Mouse (Mus musculus): ENCODE measurements around the gene Sh3rf1. TPM values are rescaled to one million over a fixed set of nuclear protein-coding genes. Genes with fewer than 3 reads are reported as not detected.

Gene Sh3rf1
- polyA plus RNA-seq, 1 experiment from 2014 or later: 7.8 TPM

DNA sequence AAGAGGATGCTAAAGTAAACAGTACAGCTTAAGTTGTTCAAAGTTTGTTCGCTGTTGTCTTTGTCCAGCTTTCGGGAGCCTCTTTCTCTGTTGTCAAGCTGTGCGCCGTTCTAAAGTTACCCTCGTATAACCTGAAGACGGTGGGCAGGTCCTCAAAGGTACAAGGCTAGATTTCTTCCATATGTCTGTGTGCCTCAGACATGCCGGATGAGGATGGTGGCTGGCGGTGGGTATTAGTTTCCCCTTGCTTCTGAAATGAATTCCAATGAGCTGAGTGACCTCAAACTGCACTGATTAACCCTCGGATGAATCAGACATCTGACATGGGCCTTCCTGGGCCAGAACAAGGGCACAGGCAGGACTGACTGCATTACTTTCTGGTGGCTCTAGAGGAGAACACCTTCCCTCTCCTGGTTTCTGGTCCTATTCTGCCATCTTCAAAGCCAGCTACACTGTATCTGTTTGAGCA, 86.8 kb downstream of the Sh3rf1 start:
- 34% methylated on average over 9 of the region's 9 CpGs for WGBS
- H3K9me3 ChIP-seq (replicated peaks): no peaks in the 10 kb centered on the region
- no peak for DNase-seq (ENCODE audit: low spot score)
- H3K36me3 ChIP-seq: no peaks in the 10 kb centered on the region
- peak overlapping the region; percentile 57; the same call in 1 of the 2 replicates for H3K27ac ChIP-seq
- peaks cover 32% of the 10 kb centered on the region for H3K4me1 ChIP-seq
- no peak overlapping the region for H3K4me3 ChIP-seq
- H3K27me3 ChIP-seq (ENCODE audit: low read depth, poor library complexity, severe bottlenecking): no peaks in the 10 kb centered on the region

DNA sequence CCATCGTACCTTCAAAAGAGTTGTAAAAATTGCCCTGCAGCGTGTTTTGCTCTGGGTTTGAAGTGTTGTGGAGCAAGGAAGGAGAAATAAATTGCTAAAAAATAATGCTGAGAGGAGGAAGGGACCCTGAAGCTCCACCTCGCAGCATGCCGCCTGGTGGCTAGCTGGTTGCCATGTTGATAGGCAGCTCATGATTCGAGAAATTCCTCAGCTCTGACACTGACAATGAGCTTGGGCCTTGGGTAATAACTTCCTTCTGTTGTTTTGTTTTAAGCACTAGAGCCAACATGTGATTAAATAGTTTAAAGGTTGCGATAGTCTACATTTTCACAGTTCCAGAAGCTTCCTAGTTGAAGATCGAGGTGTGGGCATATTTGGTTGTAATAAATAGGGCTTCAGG, 89.3 kb downstream of the Sh3rf1 start:
- Histone ChIP-seq H3K4me3 (no peak overlapping the region), H3K9me3 (replicated peaks) (no peaks in the 10 kb centered on the region), H3K27me3 (ENCODE audit: low read depth, poor library complexity, severe bottlenecking) (no peaks in the 10 kb centered on the region), H3K4me1 (peaks cover 32% of the 10 kb centered on the region), H3K27ac (no peak overlapping the region), H3K36me3 (no peaks in the 10 kb centered on the region)
- no peak for DNase-seq (ENCODE audit: low spot score)
- WGBS: 93% methylated on average over 7 of the region's 7 CpGs

DNA sequence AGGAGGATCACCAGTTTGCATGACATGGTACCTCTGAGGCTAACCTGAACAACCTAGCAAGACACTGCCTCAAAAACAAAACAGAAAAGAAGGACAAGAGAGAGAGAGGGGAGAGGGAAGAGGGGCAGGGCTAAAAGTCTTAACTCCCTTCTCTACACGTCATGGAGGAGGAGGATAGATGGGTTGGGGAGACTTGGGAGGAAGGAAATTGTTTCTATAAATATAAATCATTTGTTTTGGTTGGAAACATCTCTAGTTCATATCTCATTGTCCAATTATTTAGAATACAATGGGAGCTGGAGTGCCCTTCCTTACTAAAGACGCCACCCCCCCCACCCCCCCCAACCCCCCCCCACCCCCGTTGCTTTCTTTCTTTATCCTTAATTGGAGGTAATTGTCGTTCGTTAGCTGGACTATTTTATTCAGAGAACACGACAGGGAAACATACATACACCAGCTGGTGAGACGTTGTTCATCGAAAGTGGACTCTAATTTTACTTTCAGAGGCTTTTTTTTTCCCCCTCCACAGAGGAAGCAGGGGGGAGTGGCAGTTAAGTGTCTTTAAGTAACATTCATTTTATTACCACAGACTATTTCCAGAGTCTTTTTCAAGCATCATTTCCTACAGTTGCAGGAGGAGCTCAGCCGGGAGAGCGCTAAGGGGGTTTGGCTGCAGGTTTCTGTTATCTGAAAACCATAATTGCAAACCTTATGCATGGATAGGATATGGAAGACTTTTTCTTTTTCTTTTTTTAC, 92.5 kb downstream of the Sh3rf1 start:
- Histone ChIP-seq H3K27me3 (ENCODE audit: low read depth, poor library complexity, severe bottlenecking) (no peaks in the 10 kb centered on the region), H3K36me3 (no peaks in the 10 kb centered on the region), H3K4me1 (peaks cover 5% of the 10 kb centered on the region), H3K4me3 (no peak overlapping the region), H3K27ac (no peak overlapping the region), H3K9me3 (replicated peaks) (no peaks in the 10 kb centered on the region)
- DNase-seq (ENCODE audit: low spot score): no peak
- WGBS: 74% methylated on average over 10 of the region's 10 CpGs

DNA sequence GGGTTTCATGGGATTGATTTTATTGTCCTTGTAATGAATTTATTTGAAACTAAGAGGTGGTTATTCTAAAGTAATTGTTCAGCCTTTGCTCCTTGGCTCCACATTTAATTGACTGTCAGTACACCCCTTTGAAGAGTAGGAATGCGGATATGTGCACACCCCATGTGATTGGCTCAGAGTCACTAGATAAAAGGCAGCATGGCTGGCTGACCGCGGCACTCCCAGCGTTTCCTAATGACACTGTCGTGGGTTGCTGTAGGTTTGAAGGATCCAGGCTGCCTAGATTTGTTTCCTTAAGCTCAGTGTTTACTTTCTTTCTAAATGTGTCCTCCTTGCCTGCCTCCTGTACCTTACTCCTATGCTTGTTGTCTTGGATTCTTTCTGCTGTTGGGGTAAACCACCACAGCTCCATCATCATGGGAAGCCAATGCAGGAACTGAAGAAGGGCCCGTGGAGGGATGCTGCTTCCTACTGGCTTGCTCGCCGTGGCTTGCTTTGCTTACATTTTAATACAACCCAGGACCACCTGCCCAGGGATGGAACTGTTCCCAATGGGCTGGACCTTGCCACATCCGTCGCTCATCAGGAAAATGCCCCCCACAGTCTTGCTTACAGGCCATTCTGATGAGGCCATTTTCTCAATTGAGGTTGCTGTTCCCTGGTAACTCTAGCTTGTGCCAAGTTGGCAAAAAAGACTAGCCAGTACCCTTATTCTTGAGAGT, 93.3 kb downstream of the Sh3rf1 start:
- no peak overlapping the region for H3K4me3 ChIP-seq
- H3K9me3 ChIP-seq (replicated peaks): no peaks in the 10 kb centered on the region
- WGBS: 81% methylated on average over 10 of the region's 10 CpGs
- H3K27ac ChIP-seq: no peak overlapping the region
- H3K4me1 ChIP-seq: peaks cover 4% of the 10 kb centered on the region
- DNase-seq (ENCODE audit: low spot score): no peak
- H3K27me3 ChIP-seq (ENCODE audit: low read depth, poor library complexity, severe bottlenecking): no peaks in the 10 kb centered on the region
- no peaks in the 10 kb centered on the region for H3K36me3 ChIP-seq

DNA sequence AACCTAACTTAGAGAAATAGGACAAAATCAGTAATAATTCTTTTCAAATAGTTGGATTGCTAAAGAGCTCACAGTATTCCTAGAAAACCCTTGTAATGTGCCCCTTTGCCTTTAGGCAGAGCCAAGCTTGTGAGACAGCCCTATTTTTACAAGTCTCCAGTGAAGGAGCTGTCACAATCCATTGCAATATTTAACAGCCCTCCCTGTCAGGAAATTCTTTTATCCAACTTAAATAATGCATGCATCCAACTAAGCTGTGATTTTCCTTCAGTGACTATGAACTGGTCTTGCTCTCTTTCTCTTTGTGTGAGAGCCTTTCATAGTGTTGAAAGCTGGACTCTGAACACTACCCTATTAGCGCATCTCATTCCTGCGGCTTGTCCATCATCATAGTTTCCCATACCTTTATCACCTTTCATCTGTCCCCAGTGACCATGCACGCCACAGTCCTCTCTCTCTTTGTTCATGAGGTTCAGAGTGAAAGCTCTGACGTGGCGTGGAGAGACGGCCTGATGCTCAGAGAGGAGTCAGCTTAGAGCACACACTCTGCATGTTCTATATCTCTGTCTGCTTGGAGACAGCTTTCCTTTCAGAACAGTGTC, 94.0 kb downstream of the Sh3rf1 start:
- Histone ChIP-seq H3K27ac (no peak overlapping the region), H3K9me3 (replicated peaks) (no peaks in the 10 kb centered on the region), H3K4me3 (no peak overlapping the region), H3K4me1 (peaks cover 10% of the 10 kb centered on the region), H3K36me3 (no peaks in the 10 kb centered on the region), H3K27me3 (ENCODE audit: low read depth, poor library complexity, severe bottlenecking) (no peaks in the 10 kb centered on the region)
- DNase-seq (ENCODE audit: low spot score): no peak
- 92% methylated on average over 6 of the region's 6 CpGs for WGBS

DNA sequence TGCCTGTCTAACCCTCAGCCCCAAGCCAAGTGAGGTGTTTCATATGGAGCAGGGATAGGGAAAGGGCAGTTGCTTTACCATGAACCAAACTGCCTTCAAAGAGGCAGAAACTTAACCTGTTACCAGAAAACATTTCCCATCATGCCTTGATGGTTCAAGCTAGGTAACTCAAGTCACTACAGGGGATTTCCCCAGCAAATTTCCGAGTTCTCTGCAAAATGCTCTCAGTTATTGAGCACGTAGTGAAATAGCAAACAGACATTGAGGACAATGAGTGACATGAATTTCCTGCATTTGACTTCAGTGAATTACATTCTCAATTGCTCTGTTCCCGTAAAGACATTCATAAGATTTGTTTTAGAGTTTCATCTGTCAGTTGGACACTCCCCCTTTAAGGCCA, 97.5 kb downstream of the Sh3rf1 start:
- Histone ChIP-seq H3K4me3 (no peak overlapping the region), H3K36me3 (no peaks in the 10 kb centered on the region), H3K4me1 (peaks cover 39% of the 10 kb centered on the region), H3K27me3 (ENCODE audit: low read depth, poor library complexity, severe bottlenecking) (no peaks in the 10 kb centered on the region), H3K27ac (no peak overlapping the region), H3K9me3 (replicated peaks) (no peaks in the 10 kb centered on the region)
- 68% methylated on average over 3 of the region's 3 CpGs for WGBS
- DNase-seq (ENCODE audit: low spot score): no peak

DNA sequence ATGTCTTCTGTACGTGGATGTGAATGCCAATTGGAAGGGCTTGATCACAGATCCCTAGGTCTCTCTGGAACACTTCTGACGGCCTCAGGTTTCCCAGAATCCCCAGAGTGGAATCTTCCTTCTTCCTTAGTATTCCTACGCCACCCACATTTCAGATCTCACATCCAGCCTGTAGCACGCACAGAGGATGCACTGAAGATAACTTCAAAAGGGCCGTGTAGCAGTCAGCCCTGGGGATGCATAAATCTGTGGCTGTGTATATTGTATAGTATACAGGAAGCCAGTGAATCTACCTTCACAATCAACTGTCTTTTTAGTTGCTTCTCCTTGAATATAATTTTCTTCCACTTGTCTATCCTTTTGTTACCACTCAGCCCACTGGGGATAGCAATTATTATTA, 98.1 kb downstream of the Sh3rf1 start:
- no peaks in the 10 kb centered on the region for H3K27me3 ChIP-seq (ENCODE audit: low read depth, poor library complexity, severe bottlenecking)
- no peak overlapping the region for H3K27ac ChIP-seq
- WGBS: 77% methylated on average over 5 of the region's 5 CpGs
- H3K36me3 ChIP-seq: no peaks in the 10 kb centered on the region
- no peaks in the 10 kb centered on the region for H3K9me3 ChIP-seq (replicated peaks)
- H3K4me3 ChIP-seq: no peak overlapping the region
- H3K4me1 ChIP-seq: peaks cover 39% of the 10 kb centered on the region
- DNase-seq (ENCODE audit: low spot score): no peak

DNA sequence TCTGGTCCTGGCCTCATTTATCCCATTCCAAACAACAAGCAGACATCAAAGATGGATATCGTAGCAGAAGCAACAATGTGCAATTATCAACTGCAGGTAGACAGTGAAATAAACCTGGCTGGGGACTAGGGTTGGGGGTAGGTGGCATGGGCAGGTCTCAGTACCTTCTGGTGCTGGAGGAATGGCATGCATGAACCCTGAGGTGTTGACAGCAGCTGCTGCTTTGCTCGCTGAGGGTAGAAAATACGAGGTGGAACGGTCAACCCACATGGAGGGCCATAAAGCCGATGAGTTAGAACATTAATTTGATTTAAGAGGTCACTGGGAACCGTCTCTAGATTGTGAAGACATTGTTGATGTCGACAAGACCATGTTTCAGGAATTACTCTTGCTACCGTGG, 98.8 kb downstream of the Sh3rf1 start:
- Histone ChIP-seq H3K9me3 (replicated peaks) (no peaks in the 10 kb centered on the region), H3K27me3 (ENCODE audit: low read depth, poor library complexity, severe bottlenecking) (no peaks in the 10 kb centered on the region), H3K4me3 (no peak overlapping the region), H3K4me1 (peaks cover 39% of the 10 kb centered on the region), H3K27ac (no peak overlapping the region), H3K36me3 (no peaks in the 10 kb centered on the region)
- DNase-seq (ENCODE audit: low spot score): peak; percentile 59
- WGBS: 33% methylated on average over 8 of the region's 8 CpGs

DNA sequence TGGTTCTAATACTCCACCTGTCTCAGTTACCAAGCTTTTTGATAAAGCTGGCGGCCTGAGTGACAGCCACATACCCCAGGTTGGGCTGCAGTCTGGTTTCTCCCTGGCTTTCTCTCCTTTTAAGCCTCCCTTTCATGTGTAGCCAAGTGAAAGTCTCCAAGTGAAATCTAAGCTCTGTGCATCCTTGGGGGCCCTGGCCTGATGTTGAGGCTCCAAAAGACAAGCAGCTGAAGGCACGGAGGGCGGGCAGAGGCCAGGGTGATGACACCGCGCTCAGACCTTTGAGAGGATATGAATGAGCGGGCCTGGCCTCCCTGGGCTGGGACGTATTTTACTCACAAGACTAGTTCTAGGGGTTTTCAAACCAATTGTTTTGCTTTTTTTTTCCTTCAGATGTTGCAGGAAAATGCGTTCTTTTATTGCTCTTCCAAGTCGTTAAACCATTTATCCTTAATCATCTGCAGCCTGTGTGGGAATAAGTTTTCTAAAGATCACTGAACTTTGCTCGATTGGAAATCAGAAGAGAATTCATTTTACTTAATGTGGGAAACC, 100.8 kb downstream of the Sh3rf1 start:
- Histone ChIP-seq H3K9me3 (replicated peaks) (no peaks in the 10 kb centered on the region), H3K4me3 (no peak overlapping the region), H3K36me3 (0 out of 2 replicates have a peak, but pooled peaks cover 1% of the 10 kb centered on the region), H3K4me1 (peaks cover 39% of the 10 kb centered on the region), H3K27me3 (ENCODE audit: low read depth, poor library complexity, severe bottlenecking) (no peaks in the 10 kb centered on the region), H3K27ac (no peak overlapping the region)
- DNase-seq (ENCODE audit: low spot score): no peak
- WGBS: 39% methylated on average over 10 of the region's 10 CpGs

DNA sequence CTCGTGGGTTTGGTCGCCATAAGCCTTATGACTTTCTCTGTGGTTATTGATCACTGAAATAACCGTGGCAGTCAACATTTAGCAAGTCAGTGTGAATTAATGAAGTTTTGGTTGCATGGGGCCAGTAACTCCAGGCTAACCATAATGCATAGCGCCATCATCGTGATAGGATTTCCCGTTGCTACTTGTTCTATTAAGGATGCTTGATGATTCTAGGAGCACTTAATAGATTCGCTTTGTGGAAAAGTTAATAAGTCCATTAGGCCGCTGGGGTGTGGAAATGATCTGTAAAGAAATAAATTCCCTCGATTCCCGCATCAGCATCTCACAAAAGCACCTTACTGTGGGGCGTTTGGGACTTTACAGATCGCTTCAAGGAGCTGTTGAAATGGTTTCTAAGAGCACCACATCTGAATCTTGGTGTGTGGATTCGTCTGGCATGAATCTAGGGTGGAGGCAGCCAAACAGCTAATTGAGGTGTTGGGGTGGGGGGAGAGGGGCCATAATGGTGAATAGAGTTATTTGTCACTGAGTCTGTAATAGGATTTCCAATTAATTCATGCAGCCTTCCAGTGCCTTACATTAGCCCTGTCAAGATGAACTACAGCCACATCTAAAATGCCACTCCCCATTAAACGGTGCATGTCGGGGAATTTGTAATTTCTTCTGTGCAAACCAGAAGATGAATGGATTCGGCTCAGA, 101.5 kb downstream of the Sh3rf1 start:
- 81% methylated on average over 16 of the region's 16 CpGs for WGBS
- Histone ChIP-seq H3K36me3 (0 out of 2 replicates have a peak, but pooled peaks cover 2% of the 10 kb centered on the region), H3K9me3 (replicated peaks) (no peaks in the 10 kb centered on the region), H3K4me3 (no peak overlapping the region), H3K4me1 (peaks cover 39% of the 10 kb centered on the region), H3K27ac (no peak overlapping the region), H3K27me3 (ENCODE audit: low read depth, poor library complexity, severe bottlenecking) (no peaks in the 10 kb centered on the region)
- DNase-seq (ENCODE audit: low spot score): no peak

DNA sequence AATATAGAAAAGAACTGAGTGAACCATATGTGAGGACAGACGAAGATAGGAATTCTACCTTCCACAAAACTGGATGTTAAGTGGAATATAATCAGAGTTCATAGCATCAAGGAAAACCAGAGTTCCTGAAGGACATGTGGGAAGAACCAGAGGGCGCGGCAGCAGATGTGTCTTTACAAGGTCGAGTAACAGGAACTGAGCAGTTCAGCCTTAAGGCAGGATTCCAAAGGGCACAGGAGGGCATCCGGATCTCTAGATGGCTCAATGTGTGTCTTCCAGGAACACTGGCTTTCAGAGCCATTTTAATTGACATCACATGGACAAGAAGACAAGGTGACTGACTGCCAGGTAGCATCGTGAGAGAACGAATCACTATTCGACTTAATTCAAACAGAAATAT, 102.6 kb downstream of the Sh3rf1 start:
- no peak for DNase-seq (ENCODE audit: low spot score)
- H3K27me3 ChIP-seq (ENCODE audit: low read depth, poor library complexity, severe bottlenecking): no peaks in the 10 kb centered on the region
- WGBS: 85% methylated on average over 8 of the region's 8 CpGs
- H3K4me1 ChIP-seq: peaks cover 36% of the 10 kb centered on the region
- 0 out of 2 replicates have a peak, but pooled peaks cover 2% of the 10 kb centered on the region for H3K36me3 ChIP-seq
- H3K27ac ChIP-seq: no peak overlapping the region
- no peaks in the 10 kb centered on the region for H3K9me3 ChIP-seq (replicated peaks)
- no peak overlapping the region for H3K4me3 ChIP-seq

DNA sequence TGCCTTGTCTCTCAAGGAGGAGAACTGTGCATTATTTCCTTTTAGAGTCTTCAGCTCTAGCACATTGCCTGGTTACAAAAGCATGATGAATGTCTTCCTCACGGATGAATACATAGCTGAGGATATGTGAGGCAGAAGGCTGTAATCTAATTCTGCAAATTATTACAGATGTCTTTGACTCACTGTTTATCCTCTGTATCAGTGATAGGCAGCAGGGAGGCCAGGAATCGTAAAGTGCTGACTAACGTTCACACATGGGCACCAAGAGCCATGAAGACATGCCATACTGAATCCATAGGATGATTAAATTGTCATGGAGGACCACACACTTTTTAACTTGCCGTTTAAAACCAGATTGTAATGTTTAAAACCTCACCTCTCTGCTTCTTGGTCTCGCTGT, 103.7 kb downstream of the Sh3rf1 start:
- H3K27ac ChIP-seq: no peak overlapping the region
- no peak for DNase-seq (ENCODE audit: low spot score)
- H3K4me1 ChIP-seq: peaks cover 32% of the 10 kb centered on the region
- H3K36me3 ChIP-seq: 0 out of 2 replicates have a peak, but pooled peaks cover 2% of the 10 kb centered on the region
- H3K4me3 ChIP-seq: no peak overlapping the region
- WGBS: 90% methylated on average over 5 of the region's 5 CpGs
- no peaks in the 10 kb centered on the region for H3K27me3 ChIP-seq (ENCODE audit: low read depth, poor library complexity, severe bottlenecking)
- no peaks in the 10 kb centered on the region for H3K9me3 ChIP-seq (replicated peaks)

Data from limb, embryonic 10.5 days (tissue).